Comparison of ENCODE assay signal across 22 mouse cellular contexts in genomic region chr9:43825178-43825577, GRCm38 (mm10).
DNase-seq lines count a peak whose midpoint lies in the region; ATAC-seq and TF ChIP-seq lines count a peak whose summit lies in the region.
"Had no signal": no experiment of that assay in that cellular context is flagged by ENCODE, and none has a peak within 500 bp of the region (broad histone marks: within the 10 kb centered on the region; RNA-seq: fewer than 3 reads in every experiment).

No protein-coding gene starts in this region.

- H3K27me3 ChIP-seq in hindbrain, embryonic 10.5 days (ENCODE audit: insufficient read depth, poor library complexity, severe bottlenecking), result peaks cover 8% of the 10 kb centered on the region; the same call in 1 of the 2 replicates
- no peaks in the 10 kb centered on the region for H3K27me3 ChIP-seq in hindbrain, embryonic 11.5 days (ENCODE audit: control insufficient read depth, insufficient read depth, low read length)
- no peaks in the 10 kb centered on the region for H3K27me3 ChIP-seq in kidney, adult 2 months (replicated peaks; ENCODE audit: control insufficient read depth, insufficient read depth, low read length)
- no peaks in the 10 kb centered on the region for H3K27me3 ChIP-seq in liver, embryonic 16.5 days (ENCODE audit: control insufficient read depth, insufficient read depth, low read depth, low read length)
- H3K27me3 ChIP-seq: embryonic facial prominence, embryonic 15.5 days; forebrain, embryonic 15.5 days had no signal

- H3K27ac ChIP-seq in hindbrain, embryonic 10.5 days, result 0 out of 2 replicates have a peak overlapping the region, but pooled peaks have one; percentile 81
- no peak overlapping the region for H3K27ac ChIP-seq in hindbrain, embryonic 11.5 days (ENCODE audit: low read depth, low read length)
- H3K27ac ChIP-seq in kidney, adult 2 months (ENCODE audit: insufficient read depth, low read depth, low read length), result no peak overlapping the region
- no peak overlapping the region for H3K27ac ChIP-seq in liver, embryonic 16.5 days (ENCODE audit: low read length)
- H3K27ac ChIP-seq: forebrain, embryonic 15.5 days; heart, embryonic 13.5 days had no signal

- H3K9me3 ChIP-seq in hindbrain, embryonic 10.5 days, result no peaks in the 10 kb centered on the region
- no peaks in the 10 kb centered on the region for H3K9me3 ChIP-seq in hindbrain, embryonic 11.5 days (ENCODE audit: control insufficient read depth, low read length)
- no peaks in the 10 kb centered on the region for H3K9me3 ChIP-seq in liver, embryonic 16.5 days (replicated peaks; ENCODE audit: control insufficient read depth, low read length)
- H3K9me3 ChIP-seq: embryonic facial prominence, embryonic 15.5 days; forebrain, embryonic 10.5 days; forebrain, embryonic 15.5 days; heart, embryonic 13.5 days had no signal

- H3K36me3 ChIP-seq in hindbrain, embryonic 10.5 days, result no peaks in the 10 kb centered on the region
- H3K36me3 ChIP-seq in hindbrain, embryonic 11.5 days (ENCODE audit: control insufficient read depth, insufficient read depth, low read length), result no peaks in the 10 kb centered on the region
- no peaks in the 10 kb centered on the region for H3K36me3 ChIP-seq in kidney, adult 2 months (ENCODE audit: control insufficient read depth, insufficient read depth, low read length)
- no peaks in the 10 kb centered on the region for H3K36me3 ChIP-seq in liver, embryonic 16.5 days (ENCODE audit: control insufficient read depth, insufficient read depth)
- H3K36me3 ChIP-seq: embryonic facial prominence, embryonic 15.5 days; forebrain, embryonic 10.5 days; forebrain, embryonic 15.5 days; G1E; heart, embryonic 13.5 days had no signal

- TF ChIP-seq CTCF in kidney, adult 2 months (conservative IDR thresholded peaks at IDR 0.05; ENCODE audit: insufficient read depth, insufficient read length, low read depth, low read length), result no peak

- 77% methylated on average over 5 of the region's 5 CpGs for WGBS in hindbrain, embryonic 10.5 days
- WGBS in hindbrain, embryonic 11.5 days, result 76% methylated on average over 5 of the region's 5 CpGs
- WGBS in kidney, adult 2 months, result 58% methylated on average over 5 of the region's 5 CpGs
- 31% methylated on average over 5 of the region's 5 CpGs for WGBS in liver, embryonic 16.5 days (ENCODE audit: insufficient replicate concordance)

- no peak overlapping the region for H3K4me3 ChIP-seq in hindbrain, embryonic 10.5 days
- H3K4me3 ChIP-seq in hindbrain, embryonic 11.5 days (ENCODE audit: low read depth, low read length), result no peak overlapping the region
- H3K4me3 ChIP-seq in kidney, adult 2 months (ENCODE audit: insufficient read depth, low read depth, low read length), result no peak overlapping the region
- H3K4me3 ChIP-seq in liver, embryonic 16.5 days (ENCODE audit: low read depth, low read length), result no peak overlapping the region
- H3K4me3 ChIP-seq: embryonic facial prominence, embryonic 15.5 days; erythroblast, embryonic 14.5 days; forebrain, embryonic 10.5 days; forebrain, embryonic 15.5 days; heart, embryonic 13.5 days had no signal

- H3K4me2 ChIP-seq in hindbrain, embryonic 11.5 days (replicated peaks; ENCODE audit: low read depth, low read length), result no peak overlapping the region
- H3K4me2 ChIP-seq in liver, embryonic 16.5 days (ENCODE audit: low read depth, low read length), result no peak overlapping the region
- H3K4me2 ChIP-seq: embryonic facial prominence, embryonic 15.5 days; forebrain, embryonic 15.5 days; heart, embryonic 13.5 days had no signal

- DNase-seq in hindbrain, embryonic 10.5 days (ENCODE audit: low spot score), result no peak
- DNase-seq in hindbrain, embryonic 11.5 days (ENCODE audit: low spot score), result no peak
- DNase-seq in kidney, adult 2 months, result peak; percentile 52
- DNase-seq in kidney, postnatal 4 days, result no peak
- DNase-seq in liver, result no peak
- peak; percentile 40 to 58 for DNase-seq in kidney, postnatal 36 days
- DNase-seq: adrenal gland, adult 8-10 months; adrenal gland, postnatal 36 days; B cell, adult 2 months; cerebellum, adult 2 months; cerebellum, postnatal 10 days; gastrocnemius, postnatal 36 days; heart, adult 11 months; heart, postnatal 36 days had no signal

- no peak for TF ChIP-seq POLR2A in kidney, adult 2 months (IDR thresholded peaks at IDR 0.05; ENCODE audit: low read depth, low read length)

- H3K9ac ChIP-seq in hindbrain, embryonic 11.5 days (ENCODE audit: low read depth, low read length), result no peak overlapping the region
- no peak overlapping the region for H3K9ac ChIP-seq in liver, embryonic 16.5 days (ENCODE audit: low read depth, low read length)
- H3K9ac ChIP-seq: embryonic facial prominence, embryonic 15.5 days; forebrain, embryonic 15.5 days; heart, embryonic 13.5 days had no signal

- H3K4me1 ChIP-seq in hindbrain, embryonic 10.5 days (replicated peaks), result peaks cover 32% of the 10 kb centered on the region
- peaks cover 4% of the 10 kb centered on the region for H3K4me1 ChIP-seq in hindbrain, embryonic 11.5 days (replicated peaks; ENCODE audit: control insufficient read depth, insufficient read depth, low read length)
- H3K4me1 ChIP-seq in kidney, adult 2 months (ENCODE audit: control insufficient read depth, insufficient read depth, low read length), result no peaks in the 10 kb centered on the region
- no peaks in the 10 kb centered on the region; the same call in 1 of the 2 replicates for H3K4me1 ChIP-seq in liver, embryonic 16.5 days (ENCODE audit: control insufficient read depth, low read depth, low read length)

- ATAC-seq in hindbrain, embryonic 11.5 days (ENCODE audit: low FRiP score), result no peak
- ATAC-seq in liver, embryonic 16.5 days (ENCODE audit: low read depth), result peak; percentile 62; the same call in 1 of the 2 replicates
- ATAC-seq: CD4-positive, CD25-positive, alpha-beta regulatory T cell, adult 4 months; forebrain, embryonic 15.5 days had no signal

Comparison
In these comparisons a context has a peak if more than half of its experiments do, and no peak if none do; other contexts are left out.
1. DNase-seq: peak in kidney, adult 2 months (single experiment) and kidney, postnatal 36 days (2 of 2); none in hindbrain, embryonic 10.5 days (single experiment), hindbrain, embryonic 11.5 days (single experiment), kidney, postnatal 4 days (0 of 2) and liver (single experiment).